Mouse (Mus musculus) 3T3-L1 (cell line): Measurements from ENCODE around the gene Ccdc190.
A peak's percentile ranks its signal among the peaks of the same experiment; 100 is the strongest.

Source experiments
- DNase-seq: peaks from one replicate; pipeline ENCODE4 v3.0.0-alpha.2; 2015; ENCODE audit warnings: low read depth, low spot score

Ccdc190 gene

DNA sequence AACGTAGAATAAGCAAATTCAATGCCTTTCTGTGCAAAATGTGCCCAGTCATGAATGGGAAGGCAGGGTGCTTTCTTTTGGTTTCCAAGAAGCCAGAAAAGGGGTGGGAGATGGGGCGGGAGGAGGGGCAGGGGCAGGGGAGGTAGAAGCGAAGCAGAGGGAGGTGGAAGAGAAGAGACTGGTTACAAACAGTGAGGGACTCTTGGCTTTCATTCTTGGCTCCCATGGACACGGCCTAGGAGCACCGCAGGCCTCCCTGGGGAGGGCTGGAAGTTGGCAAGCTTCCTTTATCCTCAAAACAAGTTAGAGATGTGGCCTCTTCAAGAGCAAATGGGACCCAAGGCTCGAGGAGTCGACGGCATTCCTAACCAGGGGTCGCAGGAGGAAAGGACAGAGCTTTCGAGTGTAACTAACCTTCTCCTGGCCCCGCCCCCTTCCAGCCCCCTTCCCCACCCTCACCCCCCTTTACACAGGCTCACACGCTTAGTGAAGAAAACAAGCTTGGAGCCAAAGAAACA is at the start of gene Ccdc190:
Ccdc190 (plus strand) TSS at position 195 of the 518 bp plus-strand sequence.
- DNase-seq, result no peak

DNA sequence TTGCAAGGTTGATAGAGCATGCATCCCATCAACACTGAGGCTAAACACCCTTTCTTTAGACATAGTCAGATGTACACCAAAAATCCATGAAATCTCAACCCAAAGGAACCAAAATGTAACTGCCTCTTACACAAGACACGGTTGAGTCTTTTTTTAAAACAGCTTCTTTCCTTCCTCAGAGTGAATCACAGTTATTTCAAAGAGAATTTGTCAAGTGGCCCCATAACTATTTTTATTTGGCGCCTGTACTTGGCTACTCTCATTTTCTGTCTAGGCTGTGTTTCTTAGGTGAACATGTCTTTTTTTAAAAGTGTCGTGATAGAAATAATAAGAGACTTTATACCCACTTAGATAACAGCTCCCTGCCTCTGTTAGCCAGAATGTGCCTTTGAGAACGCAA is 49.4 kb upstream of the Ccdc190 start:
- DNase-seq, result no peak

DNA sequence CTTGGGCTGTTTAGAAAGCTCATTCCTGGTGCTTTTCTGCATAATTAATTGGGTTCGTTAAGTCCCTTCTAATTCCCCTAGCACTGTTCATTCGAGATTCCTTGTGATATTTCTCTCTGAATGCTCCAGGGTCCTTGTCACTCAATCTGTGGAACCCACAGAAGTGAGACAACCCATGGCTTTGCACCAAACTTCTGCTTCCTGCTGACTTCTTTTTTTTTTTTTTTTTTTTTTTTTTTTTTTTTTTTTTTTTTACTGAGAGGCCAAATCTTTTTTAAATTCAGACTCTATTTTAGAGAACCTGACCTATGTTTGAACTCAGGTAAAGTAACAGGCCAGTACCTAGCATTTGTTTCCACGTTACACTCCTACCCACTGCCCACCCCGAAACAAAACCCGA is 48.3 kb upstream of the Ccdc190 start:
- DNase-seq, result no peak

DNA sequence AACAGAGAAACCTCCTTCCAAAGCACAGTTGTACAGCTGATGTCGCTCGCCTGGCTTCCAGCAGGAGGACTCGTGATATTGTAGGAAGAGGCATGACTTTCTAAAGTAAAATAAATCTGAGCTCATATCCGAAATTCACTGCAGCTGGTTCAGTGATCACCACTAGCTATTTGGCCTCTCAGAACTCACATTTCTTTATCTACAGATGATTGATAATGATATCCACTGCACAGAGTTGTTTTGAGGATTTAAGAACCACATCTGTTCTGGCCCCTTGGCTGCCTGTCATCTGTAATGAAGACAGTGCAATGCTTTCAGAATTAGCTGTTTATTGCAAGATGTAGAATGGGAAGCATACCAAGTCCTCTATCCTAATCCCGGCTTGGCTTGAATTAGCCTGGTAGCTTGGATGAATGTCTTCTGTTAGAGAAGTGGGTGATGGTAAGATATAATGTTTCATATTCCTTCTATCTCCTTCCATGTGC is 45.3 kb upstream of the Ccdc190 start:
- no peak for DNase-seq

DNA sequence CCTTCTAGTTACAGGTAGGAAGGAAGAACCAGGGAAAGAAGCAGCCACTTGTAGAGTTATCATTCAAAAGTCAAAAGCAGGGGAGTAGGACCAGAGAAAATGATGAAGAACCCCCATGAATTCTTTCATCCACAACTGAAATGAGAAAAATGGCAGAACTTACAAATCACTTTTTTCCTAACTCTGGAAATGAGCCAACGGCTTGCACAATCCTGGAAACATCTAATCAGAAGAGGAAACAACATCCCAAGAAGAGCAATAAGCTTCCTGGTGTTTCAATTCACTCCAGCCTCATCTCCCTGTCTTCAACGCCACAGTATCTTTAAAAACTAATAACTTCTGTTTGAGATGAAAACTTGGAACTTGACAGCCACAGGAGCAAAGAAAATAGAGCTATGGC is 39.2 kb upstream of the Ccdc190 start:
- DNase-seq, result no peak

DNA sequence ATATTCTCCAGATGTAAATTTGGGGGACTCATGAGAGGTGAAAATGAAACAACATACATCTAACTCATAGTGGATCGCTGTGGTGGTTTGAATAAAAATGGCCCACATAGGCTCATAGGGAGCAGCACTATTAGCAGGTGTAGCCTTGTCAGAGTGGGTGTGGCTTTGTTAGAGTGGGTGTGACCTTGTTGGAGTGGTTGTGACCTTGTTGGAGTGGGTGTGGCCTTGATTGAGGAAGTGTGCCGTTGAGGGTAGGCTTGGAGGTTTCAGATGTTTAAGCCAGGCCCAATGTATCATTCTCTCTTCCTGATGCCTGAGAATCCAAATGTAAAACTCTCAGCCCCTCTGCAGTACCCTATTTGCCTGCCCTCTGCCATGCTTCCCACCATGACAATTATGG is 34.5 kb upstream of the Ccdc190 start:
- no peak for DNase-seq

DNA sequence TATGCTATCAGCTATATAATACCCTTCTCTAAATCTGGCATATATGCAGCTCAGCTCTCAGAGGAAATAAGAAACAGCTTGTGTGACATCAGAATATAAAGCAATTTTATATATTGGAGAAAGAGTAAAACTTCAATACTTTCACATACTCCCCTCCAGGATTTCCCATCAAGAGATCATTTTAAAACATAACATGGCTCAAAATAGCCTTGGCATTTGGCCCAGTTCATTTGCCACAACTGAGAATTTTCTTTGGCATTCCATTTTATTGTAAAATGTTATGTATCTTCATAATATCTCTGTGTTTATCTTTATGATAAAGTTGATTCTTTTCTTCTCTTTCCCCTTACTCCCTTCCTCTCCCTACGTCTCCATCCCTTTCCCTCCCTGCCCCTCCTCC is 32.8 kb upstream of the Ccdc190 start:
- DNase-seq, result peak; percentile 25

DNA sequence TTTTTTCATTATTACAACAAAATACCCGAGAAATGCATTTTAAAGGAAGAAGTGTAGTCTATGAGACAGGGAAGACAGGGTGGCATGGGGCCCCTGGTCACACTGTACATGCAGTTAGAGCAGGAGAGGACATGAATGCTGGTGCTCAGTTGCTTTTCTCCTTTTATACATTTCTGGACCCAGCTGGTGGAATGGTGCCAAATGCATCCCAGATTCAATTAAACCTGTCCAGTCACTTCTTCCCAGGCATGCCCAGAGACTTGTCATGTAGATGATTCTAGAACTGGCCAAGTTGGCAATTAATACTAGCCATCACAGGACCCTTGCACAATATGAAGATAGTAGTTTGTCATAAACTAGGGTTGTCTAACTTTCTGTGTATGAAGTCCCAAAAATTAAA is 30.5 kb upstream of the Ccdc190 start:
- DNase-seq, result no peak

DNA sequence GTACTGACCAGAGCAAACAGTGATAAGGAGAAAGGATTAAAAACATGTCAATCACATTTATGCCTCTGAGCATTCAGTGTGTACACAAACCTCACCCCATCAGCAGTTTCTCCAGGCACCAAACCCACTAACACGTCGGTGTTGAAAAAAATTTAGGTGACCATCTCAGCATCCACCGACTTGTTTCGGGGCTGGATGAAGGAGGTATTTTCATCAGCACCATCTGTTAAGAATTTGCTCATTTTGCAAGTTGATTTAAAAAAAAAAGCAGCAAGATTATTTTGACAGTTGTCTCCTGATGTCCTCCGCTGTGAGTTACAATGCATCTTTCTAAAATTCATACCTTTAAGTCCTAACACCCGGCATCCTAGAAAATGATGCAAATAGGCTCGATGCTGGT is 29.8 kb upstream of the Ccdc190 start:
- no peak for DNase-seq

DNA sequence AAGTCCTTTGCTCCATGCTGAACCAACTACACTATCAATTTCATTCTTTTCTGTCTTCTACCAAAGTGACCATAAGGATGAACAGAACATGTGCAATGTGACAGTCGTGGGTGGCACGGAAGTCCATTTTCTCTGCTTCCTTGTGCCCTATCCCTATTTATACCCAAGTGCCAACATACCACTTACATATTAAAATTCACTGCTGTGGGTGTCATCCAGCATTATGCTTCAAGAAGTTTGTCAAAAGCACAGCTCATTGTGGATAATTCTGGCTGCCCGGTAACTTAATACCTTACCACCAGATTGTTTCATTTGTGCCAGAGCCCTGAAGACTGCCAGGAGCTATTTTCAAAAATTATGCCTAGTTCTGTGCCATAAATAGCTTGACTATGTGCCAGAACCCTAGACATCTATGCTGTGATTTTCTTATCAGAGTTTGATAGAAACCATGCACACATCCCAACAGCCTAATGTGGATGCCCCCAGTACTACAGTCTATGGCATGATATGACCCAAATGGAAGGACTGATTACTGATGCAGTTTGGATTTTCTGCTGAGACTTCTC is 27.6 kb upstream of the Ccdc190 start:
- no peak for DNase-seq

DNA sequence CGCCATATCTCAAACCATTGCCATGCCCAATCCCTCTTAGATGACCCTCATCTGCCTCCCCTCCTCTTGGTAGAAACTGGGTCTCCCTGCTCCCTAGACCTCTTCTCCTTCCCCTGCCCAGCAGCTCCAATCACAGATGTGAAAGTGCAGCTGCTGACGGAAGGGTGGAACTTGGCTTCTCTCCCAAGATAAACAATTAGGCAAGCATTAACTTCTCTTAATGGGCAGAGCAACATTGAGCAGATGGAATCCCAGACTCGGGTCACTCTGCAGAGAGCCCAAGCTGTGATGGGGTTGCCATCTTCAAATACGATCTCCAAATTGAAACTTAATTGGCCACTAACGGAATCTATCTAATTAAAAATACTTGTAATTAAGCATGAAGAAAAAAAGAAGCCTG is 19.3 kb upstream of the Ccdc190 start:
- no peak for DNase-seq

DNA sequence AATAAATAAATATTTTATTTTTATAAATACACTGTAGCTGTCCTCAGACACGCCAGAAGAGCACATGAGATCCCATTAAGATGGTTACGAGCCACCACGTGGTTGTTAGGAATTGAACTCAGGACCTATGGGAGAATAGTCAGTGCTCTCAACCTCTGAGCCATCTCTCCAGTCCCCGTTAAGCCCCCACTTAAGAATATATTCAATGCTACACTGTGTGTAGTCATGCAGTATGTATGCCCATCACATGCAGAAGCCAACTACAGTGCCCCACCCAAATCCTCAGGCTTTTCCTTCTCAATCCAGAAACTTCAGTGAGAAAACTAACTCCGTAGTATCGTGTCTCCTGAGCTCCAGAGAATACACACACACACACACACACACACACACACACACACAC is 18.8 kb upstream of the Ccdc190 start:
- DNase-seq, result no peak

DNA sequence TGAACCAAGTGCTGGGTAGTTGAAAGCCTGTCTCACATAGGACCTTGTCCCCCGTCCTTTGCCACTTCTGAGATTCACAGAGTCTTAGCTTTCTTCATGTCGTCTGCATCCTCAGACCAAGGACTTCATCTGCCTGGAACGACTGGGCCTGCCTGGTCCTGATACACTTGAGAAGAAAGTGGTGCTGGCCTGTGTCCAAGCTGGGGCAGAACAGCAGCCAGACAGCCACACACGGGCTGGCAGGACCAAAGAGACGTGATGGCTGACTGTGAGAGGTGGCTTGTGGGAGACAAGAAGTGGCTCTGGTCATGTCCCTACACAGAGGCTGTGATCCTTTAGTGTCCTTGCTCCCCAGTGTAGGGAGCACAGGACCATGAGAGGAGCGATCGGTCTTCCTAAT is 17.7 kb upstream of the Ccdc190 start:
- DNase-seq, result no peak

DNA sequence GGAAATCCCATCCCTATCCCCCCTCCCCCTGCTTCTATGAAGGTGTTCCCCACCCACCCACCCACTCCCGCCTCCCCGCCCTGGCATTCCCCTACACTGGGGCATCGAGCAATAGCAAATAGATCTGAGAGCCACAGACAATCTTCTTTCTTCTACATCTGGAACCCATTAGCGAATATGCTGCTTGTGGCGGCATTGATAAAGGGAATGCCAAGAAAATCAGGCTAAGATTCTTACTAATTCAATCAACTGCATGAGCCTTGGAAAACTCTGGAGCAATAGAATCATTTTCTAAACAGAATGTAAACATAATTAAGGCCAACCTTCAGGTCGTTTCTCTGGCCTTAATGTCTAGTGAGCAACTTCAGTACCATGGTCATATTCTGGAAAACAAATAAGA is 16.9 kb upstream of the Ccdc190 start:
- no peak for DNase-seq

DNA sequence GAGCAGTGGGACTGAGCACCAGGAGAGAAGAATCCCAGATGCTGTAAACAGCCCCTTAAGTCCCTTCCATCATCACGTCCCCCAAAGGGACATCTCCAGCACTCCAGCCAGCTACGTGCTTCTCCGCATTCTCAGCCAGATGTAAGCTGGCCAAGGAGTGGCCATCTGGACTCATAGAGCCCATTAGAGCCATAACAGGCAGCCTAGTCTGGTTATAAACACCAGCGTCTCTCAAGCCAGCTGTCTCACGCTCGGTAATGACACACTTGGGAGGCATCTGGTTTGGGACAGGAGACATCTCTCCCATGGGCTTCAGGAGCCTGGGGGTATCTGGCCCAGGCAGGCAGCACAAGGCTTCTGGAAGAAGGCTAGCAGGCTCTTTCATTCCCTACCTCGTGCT is 11.8 kb upstream of the Ccdc190 start:
- no peak for DNase-seq

DNA sequence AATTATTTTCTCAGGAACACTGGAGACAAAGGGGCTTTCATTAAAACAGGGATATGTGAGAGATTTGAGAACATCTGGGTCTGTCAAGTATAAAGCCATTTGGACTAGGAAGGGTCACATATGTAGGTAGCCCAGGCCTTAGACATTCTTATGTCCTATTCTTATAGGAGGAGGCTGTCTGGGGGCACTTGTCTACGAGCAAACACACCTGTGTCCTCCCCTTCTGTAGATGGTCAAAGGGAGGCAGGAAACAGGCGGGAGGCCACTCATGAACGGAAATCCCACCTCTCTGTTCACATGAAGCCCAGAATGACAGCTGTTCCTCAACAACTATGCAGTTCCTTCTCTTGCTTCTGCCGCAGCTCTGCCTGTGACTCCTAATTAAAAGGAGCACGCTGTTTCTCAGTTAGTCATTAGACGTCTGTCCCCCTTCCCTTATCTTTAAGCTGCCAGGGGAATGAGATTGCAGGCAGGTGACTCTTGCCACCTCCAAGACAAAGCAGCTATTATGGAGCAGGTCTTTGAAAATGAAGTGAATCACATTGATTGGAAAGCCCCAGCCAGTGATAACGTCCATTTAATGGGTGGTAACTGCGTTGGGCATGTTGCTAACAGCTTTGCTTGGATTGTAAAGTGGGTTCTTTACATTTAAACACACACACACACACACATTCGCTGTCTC is 11.2 kb upstream of the Ccdc190 start:
- no peak for DNase-seq

DNA sequence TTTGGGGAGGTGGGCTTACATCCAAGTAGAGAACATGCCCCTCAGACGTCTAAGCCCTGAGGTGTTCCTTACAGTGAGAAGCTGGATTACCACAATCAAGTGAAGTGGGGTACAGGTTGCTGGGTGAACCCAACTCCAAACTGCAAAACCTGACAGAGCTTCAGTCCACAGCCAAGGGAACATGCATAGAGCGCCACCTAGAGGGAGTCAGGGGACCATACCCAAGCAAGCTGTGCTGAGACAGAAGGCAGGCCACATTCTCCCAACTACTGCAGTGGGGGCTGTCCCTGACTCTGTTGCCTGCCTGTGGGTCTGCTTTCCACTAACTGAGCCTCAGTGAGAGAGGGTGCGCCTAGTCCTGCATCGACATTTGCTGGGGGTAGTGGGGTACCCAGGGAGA is 10.4 kb upstream of the Ccdc190 start:
- peak; percentile 86 for DNase-seq

DNA sequence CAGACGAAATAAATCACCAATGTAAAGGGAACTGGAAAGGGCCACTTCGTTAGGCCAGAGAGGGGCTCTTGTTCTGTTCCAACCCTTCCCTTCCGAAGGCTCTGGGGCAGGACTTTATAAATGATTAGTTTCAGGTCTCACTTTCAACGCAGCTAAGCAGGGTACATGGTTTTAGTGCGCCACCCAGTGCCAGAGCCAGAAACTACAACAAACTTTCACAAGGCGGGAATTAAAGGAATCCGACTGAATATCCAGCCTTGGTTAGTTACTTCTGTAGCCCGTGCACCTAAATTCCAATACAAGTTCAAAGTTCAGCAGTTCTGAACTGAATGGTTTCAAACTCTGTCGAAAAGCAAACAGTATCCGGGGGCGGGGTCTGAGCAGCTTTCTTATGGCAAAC is 9.2 kb upstream of the Ccdc190 start:
- DNase-seq, result peak; percentile 91

DNA sequence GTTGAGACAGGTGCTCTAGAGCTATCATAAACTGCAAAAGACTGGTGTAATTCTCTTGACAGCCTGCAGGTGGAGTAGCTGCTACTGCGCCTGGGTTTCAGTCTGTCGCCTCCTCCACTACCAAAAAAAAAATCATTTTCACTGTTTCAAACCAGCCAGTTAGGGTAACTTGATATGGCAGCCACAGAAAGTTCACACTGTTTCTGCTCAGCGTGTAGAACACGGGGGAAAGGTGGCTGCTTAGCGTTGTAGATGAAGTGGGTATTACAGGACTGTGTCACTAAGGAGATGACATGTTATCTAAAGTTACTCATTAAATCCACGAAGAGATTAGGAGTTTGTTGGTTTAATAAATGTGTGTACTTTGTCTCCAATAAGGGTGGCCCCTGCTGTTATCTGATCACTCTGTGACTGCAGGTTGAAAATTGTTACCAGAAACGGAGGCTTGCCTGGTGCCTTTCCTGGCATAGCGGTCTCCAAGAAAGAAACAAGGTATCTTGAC is 6.7 kb upstream of the Ccdc190 start:
- peak; percentile 73 for DNase-seq

DNA sequence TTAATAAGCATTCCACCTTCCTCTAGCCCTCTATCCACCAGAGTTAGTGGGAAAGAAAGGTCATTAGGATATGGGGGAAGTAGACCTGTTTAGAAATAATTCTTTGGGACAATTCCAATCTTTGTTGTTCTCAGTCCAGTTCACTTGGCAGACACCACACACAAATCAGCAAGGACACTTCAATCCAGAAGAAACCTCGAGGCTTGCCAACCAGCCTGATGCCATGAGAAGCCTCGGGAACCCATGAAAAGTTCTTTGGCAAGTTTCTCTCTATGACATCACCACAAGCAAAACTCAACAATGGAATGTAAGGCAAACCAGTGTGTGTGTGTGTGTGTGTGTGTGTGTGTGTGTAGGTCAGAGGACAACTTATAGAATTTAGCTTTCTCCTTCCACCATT is 3.9 kb upstream of the Ccdc190 start:
- DNase-seq, result peak; percentile 37

DNA sequence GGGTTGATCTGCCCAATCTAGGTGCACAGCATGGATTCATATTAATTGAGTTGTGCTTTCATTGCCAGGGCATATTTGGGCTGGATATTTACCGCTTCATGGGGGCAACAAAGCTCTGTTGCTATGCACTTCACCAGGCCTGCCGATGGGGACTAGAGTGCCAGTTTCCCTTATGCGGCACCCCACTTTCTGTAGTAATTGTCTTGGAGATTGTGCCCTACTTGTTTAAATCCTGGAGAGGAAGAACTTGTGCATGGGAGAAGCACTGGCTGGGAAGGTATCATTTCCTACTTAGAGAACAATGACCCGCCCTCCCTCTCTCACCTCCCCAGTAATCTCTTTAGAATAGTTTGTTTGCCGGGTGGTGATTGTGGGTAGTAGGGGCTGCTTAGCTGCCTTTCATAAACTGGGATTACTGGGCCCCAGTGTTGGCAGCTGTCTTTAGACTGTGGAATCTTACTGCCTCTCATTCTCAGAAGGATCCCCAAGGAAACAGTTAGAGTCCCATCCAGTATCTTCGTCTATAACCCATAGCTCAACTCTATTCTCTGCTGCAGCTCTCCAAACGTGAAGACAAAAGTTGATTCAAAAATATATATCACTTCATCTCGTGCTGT is 587 bp upstream of the Ccdc190 start:
- DNase-seq, result no peak

DNA sequence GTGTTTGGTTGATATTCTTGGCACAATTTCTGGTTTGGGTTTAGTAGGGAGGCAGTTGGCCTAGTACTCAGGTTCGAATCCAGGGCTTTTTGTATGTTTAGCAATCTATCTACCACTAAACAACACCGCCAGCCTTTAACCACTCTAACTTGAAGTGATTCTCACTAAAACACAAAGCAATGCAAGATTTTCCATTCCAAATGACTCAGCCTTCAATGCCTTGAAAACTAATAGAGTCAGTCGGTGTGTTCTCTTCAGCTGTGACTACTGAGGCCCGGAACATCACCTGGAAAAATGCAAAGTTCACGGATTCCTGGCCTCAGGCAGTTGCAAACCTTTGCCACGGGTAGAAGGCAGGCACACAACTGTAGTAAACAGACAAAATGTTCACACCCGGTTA is 3.2 kb downstream of the Ccdc190 start:
- DNase-seq, result no peak
